Mouse (Mus musculus) ES-E14 (cell line): ENCODE data around the gene Prss48. TPM values are rescaled to one million over a fixed set of nuclear protein-coding genes. Genes with fewer than 3 reads are reported as not detected.

ENCODE experiments used
- DNase-seq: peaks from one replicate; pipeline ENCODE4 v3.0.0-alpha.2; 2013; ENCODE audit warnings: low read depth, low spot score
- H3K27ac ChIP-seq: 2 replicates; pipeline ENCODE4 v1.5.1; 2012; ENCODE audit warnings: low read depth, mild to moderate bottlenecking, low read length, moderate library complexity, mixed read lengths; ENCODE audit not compliant: poor library complexity, insufficient read depth, severe bottlenecking
- H3K36me3 ChIP-seq: 2 replicates; pipeline ENCODE4 v1.6.1; 2012; ENCODE audit warnings: mild to moderate bottlenecking, low read length, moderate library complexity, mixed read lengths; ENCODE audit not compliant: control insufficient read depth, poor library complexity, insufficient read depth, severe bottlenecking
- H3K4me1 ChIP-seq, 2 experiments: fragments of 150-350 bp in 1 of 2; sonication (generic) in 1 of 2; 2 replicates each; pipeline ENCODE4 v1.6.1; 2012; ENCODE audit warnings: low read length in 2 of 2, mild to moderate bottlenecking in 1 of 2, mixed read lengths in 1 of 2; ENCODE audit not compliant: control insufficient read depth in 2 of 2, insufficient read depth in 2 of 2, poor library complexity in 1 of 2
- H3K4me3 ChIP-seq, 2 experiments: fragments of 150-350 bp in 1 of 2; sonication (generic) in 1 of 2; 2 replicates each; pipeline ENCODE4 v1.5.1; 2012; ENCODE audit warnings: low read length in 2 of 2, low read depth in 1 of 2, mild to moderate bottlenecking in 1 of 2, mixed read lengths in 1 of 2; ENCODE audit not compliant: insufficient read depth in 1 of 2, poor library complexity in 1 of 2, severe bottlenecking in 1 of 2
- H3K9ac ChIP-seq: 2 replicates; pipeline ENCODE4 v1.6.1; 2012; ENCODE audit warnings: low read depth, mild to moderate bottlenecking, low read length, mixed read lengths; ENCODE audit not compliant: poor library complexity, insufficient read depth, severe bottlenecking
- H3K9me3 ChIP-seq: fragments of 150-350 bp; sonication (generic); 2 replicates; pipeline ENCODE4 v1.6.1; 2012; ENCODE audit warnings: low read depth, mild to moderate bottlenecking, low read length; ENCODE audit not compliant: control insufficient read depth, insufficient read depth
- CHD2 ChIP-seq: IDR thresholded peaks from 2 replicates; pipeline ENCODE4 v1.6.1; 2014; ENCODE audit warnings: mild to moderate bottlenecking, low read depth, low read length, inconsistent platforms
- HCFC1 ChIP-seq: IDR thresholded peaks from 2 replicates; pipeline ENCODE4 v1.6.1; 2012; ENCODE audit warnings: low read length, inconsistent platforms, borderline replicate concordance; ENCODE audit not compliant: insufficient read depth
- MAFK ChIP-seq: IDR thresholded peaks from 2 replicates; pipeline ENCODE4 v1.6.1; 2014; ENCODE audit warnings: mild to moderate bottlenecking, low read depth, low read length, inconsistent platforms; ENCODE audit not compliant: insufficient read depth
- ZC3H11A ChIP-seq: IDR thresholded peaks from 2 replicates; pipeline ENCODE4 v1.6.1; 2012; ENCODE audit warnings: low read depth, mild to moderate bottlenecking, inconsistent platforms, low read length, borderline replicate concordance
- ZNF384 ChIP-seq: IDR thresholded peaks from 2 replicates; pipeline ENCODE4 v1.6.1; 2012; ENCODE audit warnings: low read depth, low read length, inconsistent platforms
- in situ Hi-C, 2 experiments: fragments of 600-800 bp; cut with MboI; formaldehyde crosslinking; loops; one replicate each; pipeline ENCODE4 v1.15.1; 2025; ENCODE audit warnings: low sequenced_read_pairs in 2 of 2, inconsistent platforms in 1 of 2; ENCODE audit not compliant: unreplicated experiment in 2 of 2
- total RNA-seq: library from RNA; depleted of rRNA; stranded (reverse); fragments of 300-350 nt; gene quantifications from 2 replicates; pipeline ENCODE4 v1.2.3, GENCODE M21; 2012

Prss48 gene
- total RNA-seq, 1 experiment: 0.36 TPM

- in situ Hi-C loops: no loop called here
Observed at GRCm38 (mm10) chr3:86020921-86021650, 18.8 kb upstream of the Prss48 start.

GRCm38 (mm10) chr3:86017484-86017883 lies 15.2 kb upstream of the Prss48 start:
- no peaks in the 10 kb centered on the region for H3K36me3 ChIP-seq
- no peak overlapping the region for H3K9ac ChIP-seq
- no peak for DNase-seq
- no peaks in the 10 kb centered on the region for H3K9me3 ChIP-seq
- no peak overlapping the region for H3K4me3 ChIP-seq
- in situ Hi-C loops: no loop called here
- TF ChIP-seq MAFK (no peak), ZC3H11A (no peak), CHD2 (no peak), ZNF384 (no peak), HCFC1 (no peak)
- no peak overlapping the region for H3K27ac ChIP-seq
- no peaks in the 10 kb centered on the region for H3K4me1 ChIP-seq

More at GRCm38 (mm10) chr3:86020921-86021650, 18.8 kb upstream of the Prss48 start:
- DNase-seq: no peak
- no peak overlapping the region for H3K9ac ChIP-seq
- TF ChIP-seq ZNF384 (no peak), CHD2 (no peak), MAFK (no peak), HCFC1 (no peak), ZC3H11A (no peak)
- no peaks in the 10 kb centered on the region for H3K9me3 ChIP-seq
- H3K4me3 ChIP-seq: no peak overlapping the region
- no peaks in the 10 kb centered on the region for H3K36me3 ChIP-seq
- H3K27ac ChIP-seq: no peak overlapping the region
- no peaks in the 10 kb centered on the region for H3K4me1 ChIP-seq

- no peak for DNase-seq
- Histone ChIP-seq H3K9me3 (no peaks in the 10 kb centered on the region), H3K4me3 (no peak overlapping the region), H3K27ac (no peak overlapping the region), H3K4me1 (peaks cover 1 to 3% of the 10 kb centered on the region in 2 experiments; a peak in 3 of 4 replicates), H3K9ac (no peak overlapping the region), H3K36me3 (no peaks in the 10 kb centered on the region)
- in situ Hi-C loops: no loop called here
- TF ChIP-seq ZC3H11A (no peak), MAFK (no peak), HCFC1 (no peak), CHD2 (no peak), ZNF384 (no peak)
Observed at GRCm38 (mm10) chr3:86016965-86017364, 14.7 kb upstream of the Prss48 start.

DNA sequence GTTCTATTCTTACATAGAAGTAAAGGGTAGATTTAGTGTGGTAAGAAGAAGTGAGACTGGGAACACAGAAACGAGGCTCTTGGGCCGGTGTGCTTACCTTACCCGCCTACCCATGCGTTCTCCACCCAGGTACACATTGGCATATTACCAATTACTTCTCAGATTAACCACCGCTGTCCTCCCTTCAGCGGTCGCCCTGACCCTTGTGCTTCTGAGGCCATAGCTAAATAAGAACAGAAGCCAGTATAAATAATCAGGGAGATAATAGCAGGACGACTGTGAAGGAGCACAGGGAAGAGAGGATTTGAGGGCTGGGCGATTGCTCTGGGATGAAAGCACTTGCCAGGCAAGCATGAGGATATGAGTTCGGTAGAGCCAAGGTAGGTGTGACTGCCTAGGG lies 11.5 kb upstream of the Prss48 start:
- no peak for TF ChIP-seq ZNF384
- no peak for TF ChIP-seq MAFK
- TF ChIP-seq CHD2: no peak
- TF ChIP-seq ZC3H11A: no peak
- TF ChIP-seq HCFC1: no peak
- in situ Hi-C loops: no loop called here
- H3K9me3 ChIP-seq: no peaks in the 10 kb centered on the region
- H3K4me1 ChIP-seq: peaks cover 12 to 13% of the 10 kb centered on the region in 2 experiments
- DNase-seq: no peak
- no peak overlapping the region for H3K4me3 ChIP-seq
- no peak overlapping the region for H3K9ac ChIP-seq
- no peaks in the 10 kb centered on the region for H3K36me3 ChIP-seq
- no peak overlapping the region for H3K27ac ChIP-seq
